Mouse (Mus musculus) spleen, adult 18-20 months (tissue): Measurements from ENCODE around the gene Peli2.
"Not testable (repeated sequence)": the region's sequence is repeated elsewhere in the genome, so short reads cannot be mapped to it uniquely, and the experiment has no call there.

ENCODE experiments used
- DNase-seq, 2 experiments: peaks; one replicate each; pipeline ENCODE4 v3.0.0; 2022; ENCODE audit warnings: mixed read lengths in 2 of 2

Peli2 gene

DNA sequence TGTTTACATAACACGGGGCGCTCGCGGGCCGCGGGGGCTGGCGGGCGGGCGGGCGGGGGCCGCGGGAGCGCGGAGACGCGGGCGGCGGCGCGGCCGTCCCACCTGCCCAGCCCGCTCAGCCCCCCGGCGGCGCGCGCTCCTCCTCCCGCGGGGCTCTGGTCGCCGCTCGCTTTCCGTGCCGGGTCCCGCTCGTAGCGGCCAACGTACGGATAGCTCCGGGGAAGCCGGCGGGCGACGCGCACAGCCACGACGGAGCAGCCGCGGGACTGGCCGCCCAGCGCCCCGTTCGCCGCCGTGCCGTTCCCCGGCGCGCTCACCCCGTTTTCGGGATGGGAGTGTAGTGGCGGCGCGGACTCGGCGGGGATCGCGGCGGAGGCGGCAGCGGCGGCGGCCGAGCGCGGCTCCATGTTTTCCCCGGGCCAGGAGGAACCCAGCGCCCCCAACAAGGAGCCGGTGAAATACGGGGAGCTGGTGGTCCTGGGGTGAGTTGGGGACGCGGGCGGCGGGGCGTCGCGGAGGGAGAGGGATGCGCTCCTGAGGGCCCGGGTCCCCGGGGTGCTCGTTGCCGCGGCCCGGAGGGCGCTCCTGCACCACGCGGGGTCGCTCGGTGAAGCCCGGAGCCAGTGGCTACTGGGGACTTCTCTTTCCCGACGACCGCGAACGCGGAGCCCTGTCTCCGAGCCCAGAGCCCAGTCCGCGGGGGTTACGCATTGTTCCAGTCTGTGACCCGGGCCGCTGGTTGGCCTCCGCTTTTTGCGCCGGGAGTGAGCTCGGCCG is at the start of gene Peli2:
Gene Peli2, plus strand, starts transcription at position 72 of the 777 bp plus-strand sequence.
- DNase-seq, result peak in 1 of 2 experiments; percentile 14

DNA sequence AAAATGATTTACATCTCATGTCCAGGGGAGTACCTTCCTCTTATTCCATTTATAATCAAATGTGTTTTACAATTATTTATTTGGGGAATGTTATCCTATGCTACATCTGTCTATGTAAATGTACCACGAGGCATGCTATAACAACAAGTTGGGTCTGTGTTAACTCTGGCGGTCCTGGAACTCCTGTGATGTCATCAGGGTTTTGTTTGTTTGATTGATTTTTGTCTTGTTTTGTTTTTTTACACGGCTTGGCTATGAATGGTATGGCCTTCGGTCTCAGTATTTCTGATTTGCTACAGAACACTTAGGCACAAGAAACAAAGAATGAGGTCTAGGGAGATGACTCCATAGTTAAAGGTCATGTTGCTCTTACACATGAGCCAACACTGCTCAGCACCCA is 48.5 kb upstream of the Peli2 start:
- DNase-seq, result no peak

DNA sequence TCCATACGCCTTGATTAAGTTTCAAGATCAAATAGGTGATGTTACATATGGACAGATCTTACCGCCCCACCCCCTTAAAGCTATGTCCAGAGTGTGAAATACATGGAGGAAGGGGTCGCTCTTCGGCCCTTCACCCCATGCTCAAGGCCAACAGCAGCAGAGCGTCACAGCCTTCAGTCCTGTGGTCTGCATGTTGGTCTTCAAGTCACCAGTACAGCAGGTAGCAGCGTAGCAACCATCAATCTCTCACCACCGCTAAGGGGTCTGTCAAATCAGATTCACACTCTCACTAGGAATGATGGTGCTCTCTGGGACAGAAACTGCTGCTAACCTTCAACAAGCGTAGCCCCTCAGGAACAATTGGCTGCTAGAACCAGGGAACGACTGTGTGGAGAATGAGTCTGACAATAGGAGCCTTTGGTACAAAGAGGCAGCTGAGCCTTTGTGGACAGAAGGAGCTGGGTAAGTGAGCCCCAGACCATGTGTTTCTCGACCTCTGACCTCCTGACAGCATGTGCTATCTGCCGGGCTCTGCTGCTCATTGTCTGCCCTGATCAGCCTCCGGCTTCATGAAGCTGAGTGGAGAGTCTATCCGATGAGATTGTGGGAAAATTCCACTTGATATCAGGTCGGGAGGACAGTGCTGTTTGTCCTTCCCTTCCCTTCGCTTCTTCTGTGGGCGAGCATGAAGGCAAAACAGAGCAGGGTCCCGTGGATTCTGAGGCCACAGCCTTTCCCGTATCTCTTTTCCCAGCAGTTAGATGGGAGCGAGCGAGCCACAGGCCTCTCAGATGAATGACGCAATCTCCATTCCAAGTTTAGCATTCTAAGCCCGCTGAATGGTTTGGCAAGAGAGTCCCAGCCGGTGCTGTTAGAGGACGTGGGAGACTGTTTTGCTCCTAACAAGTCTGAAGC is 47.1 kb upstream of the Peli2 start:
- no peak for DNase-seq

DNA sequence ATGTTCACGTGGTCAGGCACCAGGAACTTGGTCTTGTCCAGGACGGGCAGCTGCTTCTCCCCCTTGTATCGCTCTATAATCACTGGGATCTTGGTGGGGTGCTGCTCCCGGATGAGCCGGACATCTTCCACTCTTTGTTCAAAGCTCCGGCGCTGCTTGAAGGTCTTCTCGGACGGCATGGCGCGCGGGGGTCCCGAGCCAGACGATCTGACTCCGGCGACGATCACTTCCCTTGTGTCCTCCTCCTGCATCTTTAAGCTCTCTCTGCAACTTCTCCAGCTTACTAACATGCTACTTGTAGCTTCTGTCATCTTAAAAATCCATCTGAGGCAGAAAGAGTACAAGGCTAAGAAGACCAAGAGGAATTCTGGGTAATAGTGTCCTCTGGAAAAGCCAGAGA is 41.0 kb upstream of the Peli2 start:
- not testable (repeated sequence) for DNase-seq

DNA sequence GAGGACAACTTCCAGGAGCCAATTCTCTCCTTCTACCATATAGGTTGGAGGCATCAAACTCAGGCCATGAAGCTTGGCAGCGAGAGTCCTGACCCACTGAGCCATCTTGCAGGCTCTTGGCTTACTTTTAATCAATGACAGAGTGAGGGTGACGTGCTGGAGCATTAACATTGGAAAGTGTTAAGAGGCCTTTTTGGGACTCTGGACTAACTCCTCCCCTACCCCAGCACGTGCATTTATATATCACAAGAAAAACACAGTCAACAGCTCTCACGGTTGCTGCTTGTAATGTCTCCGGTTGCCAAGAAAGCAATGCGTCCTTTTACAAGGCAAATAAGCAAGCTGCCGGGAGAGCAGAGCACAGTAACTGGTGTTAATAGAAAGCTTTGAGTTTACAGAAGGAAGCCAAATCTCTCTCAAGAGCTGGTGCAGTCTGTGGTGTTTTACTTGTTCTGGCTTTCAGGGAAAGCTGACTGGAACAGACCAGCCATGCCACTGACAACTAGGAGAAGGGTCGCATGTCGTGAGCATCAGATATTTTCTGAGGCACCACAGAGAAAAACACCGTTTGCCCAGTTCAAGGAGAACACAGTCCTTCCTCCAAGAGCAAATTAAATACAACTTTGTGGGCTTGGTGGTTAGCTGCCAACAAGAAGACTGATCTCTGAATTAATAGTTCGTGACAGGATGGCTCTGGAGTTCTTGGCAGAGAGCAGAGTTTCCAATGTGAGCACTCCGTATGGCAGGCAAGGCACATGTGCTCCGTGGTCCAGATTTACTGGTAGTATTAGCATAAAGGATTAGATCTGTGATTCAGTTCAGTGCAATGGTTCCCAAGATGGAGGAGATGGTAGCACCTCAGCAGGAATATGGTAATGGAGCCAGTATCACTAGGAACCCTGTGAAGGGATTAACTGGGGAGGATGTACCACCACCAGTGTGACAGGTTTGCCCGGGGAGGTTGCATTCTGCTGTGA is 36.5 kb upstream of the Peli2 start:
- no peak for DNase-seq

DNA sequence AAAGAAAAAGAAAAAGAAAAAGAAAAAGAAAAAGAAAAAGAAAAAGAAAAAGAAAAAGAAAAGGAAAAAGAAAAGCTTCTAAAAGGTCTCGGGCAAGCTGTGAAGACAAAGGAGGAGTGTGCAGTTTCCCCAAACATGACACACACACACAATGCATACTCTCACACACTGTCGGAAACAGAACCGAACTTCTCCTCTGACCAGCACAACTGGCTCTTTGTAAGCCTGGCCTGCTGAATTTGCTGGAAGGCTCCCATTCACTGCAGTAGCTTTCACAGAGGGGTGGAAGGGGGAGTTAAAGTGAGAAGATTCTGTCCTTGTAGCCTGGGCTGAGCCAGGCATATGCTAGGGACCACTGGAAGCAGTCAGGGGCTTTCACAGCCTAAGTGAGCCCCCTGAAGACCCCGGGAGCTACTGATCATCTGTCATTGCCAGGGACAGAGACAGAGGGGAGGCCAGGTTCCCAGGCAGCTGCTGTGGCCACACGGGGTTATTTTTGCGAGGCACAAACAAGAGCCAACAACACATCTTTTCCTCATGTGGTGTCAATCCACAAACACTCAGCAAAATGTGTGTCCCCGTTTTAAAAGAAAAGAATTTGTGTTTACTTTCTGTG is 33.8 kb upstream of the Peli2 start:
- DNase-seq, result no peak

DNA sequence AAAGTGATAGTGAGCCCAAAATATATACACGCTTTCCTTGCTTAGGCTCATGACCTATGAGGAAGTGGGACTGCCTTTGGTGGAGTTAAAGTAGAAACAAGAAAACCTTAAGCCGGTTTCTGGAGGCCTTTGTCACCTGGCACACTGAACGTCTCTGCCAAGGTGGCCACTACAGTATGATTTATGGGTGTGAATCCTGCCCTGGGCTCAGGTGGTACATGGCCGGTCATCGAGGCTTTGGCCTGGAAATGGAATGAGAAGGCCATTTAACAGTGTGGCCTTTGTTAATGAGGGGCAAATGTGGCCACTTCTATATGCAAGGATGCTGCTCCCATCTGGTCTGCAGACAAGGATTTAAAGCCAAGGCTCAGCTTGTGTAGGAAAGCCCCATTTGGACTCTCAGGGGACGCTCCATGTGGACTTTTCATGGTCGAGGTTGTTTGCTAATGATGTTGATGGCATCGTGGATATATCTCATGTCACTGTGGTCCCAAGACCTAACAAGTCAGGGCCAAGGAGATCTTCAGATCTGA is 33.3 kb upstream of the Peli2 start:
- no peak for DNase-seq

DNA sequence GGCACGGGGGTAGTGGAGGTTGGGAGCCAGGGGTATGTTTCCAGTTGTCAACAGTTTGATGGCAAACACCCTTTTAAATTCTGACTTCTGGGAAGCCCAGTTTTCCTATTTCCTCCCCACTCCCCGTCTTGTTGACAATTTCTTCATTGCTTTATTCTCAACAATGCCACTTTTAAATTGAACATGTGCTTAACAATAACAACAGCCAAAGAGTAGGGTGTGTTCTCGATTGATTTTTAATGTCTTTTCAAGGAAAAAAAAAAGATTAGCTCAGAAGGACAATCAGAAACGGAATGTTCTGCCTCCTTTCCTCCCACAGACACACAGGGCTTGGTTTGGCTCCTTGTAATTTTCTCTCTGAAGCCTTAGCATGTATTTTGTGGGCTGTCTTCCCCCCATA is 30.2 kb upstream of the Peli2 start:
- DNase-seq, result no peak

DNA sequence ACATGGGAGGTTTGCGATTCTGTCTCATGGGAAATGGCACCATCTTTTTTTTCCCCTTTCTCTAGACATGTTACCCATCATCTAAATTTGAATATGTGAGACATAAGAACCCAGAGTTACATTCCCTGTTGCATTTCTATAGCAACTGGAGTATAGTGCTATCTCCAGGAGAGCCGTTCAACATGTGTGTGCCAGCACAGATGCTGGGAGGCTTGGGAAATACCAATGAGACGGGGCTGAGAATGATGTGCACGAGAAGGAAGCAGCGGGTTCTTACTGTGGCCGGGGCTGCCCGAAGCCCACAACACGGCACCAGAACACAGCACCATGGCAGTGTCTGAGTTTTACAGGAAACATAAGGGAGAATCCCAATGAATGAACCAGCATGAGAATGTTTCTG is 29.5 kb upstream of the Peli2 start:
- DNase-seq, result no peak

DNA sequence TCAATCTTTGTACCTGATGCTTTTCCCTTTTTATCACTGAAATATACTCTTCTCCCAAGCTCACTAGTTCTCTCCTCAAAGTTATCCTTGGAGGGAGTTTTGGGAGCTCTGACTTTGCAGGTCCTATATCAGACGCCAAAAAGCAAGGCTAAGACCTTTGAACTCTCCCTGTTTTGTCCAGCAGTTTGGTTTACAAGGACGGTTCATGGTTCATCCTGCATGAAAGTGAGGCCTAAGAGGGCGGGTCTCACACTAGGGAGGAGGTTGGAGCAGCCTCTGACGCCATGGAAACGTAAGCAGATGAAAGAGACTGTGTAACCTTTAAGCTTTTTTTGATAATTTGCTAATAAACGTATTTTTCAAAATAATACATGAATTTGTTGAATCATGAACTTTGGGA is 22.4 kb upstream of the Peli2 start:
- no peak for DNase-seq

DNA sequence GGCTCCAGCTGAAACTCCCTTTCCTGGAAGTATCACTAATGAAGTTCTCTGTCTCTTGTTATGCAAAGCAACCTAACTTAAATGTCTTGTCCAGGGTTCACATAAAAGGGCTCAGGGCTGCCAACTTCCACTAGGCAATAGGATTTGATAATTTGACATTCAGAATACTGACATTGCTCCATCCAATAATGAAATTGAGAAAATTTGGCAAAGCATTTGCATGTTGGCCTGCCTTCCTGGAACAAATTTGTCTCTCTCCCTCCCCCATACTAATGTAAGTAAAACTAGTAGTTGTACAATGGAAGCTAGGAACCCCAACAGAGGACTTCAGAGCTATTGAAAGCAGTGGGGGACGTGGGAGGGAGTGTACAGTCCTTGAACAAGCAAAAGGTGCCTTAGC is 21.3 kb upstream of the Peli2 start:
- no peak for DNase-seq

DNA sequence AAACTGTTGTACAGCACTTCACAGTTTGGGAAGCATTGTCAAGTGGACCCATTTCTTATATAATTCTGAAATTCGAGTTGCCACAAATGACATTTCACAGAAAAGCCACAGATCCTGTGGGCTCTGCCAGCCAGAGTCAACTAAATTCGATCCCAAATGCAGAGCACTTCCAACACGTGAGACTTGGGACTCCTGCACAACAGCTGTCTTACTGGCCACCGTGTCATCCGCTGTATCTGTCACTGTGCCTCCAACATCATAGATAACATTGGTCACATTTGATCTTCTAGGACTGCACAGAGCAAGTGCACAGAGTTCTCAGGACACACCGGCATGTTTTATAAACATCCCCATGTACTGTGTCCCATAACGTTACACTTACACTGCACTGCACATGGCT is 14.2 kb upstream of the Peli2 start:
- no peak for DNase-seq

DNA sequence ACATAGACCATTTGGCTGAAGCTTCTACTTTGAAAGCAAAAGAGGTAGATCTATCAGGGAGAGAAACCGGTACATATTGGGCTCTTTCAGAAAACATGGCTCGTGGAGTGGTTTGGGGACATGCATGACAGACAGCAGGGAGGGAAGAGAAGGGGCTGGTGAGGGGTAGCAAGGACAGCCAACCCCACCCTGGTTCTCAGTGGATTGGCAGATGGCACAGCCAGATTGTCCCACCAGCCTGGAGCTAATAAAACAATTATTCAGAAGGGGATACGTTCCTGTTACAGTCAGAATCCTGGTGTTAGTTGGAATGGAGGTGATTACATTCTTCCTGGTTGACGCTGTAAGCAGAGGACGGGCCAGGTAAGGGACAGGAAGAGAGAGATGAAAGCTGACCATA is 2.6 kb upstream of the Peli2 start:
- no peak for DNase-seq

DNA sequence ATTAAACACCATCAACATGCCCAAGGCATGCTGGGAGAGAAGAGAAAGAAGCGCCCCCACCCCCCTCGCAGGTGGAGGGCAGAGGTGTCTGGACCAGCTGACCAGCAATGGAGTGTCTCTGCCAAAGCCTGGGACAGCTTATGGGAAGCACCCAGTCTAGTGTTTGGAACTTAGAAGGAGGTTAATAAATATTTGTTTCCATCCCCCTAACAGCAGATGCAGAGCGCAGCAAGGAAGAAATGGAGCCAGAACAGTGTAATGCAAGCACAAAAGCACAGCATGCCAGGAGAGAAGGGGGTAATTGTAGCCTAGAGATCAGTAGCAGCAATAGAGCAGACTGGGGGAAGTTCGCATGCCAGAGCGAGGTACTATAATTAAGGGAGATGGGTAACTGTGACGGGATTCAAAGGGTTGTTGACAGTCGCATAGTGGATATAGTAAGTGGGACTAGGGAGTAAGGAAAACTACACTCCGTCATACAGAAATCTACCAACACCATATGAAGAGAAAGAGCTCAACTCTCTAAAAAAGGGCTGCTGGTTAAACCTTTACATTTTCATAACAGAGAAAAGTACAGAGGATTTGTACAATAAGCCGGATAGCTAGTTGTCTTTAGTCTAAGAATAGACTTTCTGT is 1.5 kb upstream of the Peli2 start:
- no peak for DNase-seq

DNA sequence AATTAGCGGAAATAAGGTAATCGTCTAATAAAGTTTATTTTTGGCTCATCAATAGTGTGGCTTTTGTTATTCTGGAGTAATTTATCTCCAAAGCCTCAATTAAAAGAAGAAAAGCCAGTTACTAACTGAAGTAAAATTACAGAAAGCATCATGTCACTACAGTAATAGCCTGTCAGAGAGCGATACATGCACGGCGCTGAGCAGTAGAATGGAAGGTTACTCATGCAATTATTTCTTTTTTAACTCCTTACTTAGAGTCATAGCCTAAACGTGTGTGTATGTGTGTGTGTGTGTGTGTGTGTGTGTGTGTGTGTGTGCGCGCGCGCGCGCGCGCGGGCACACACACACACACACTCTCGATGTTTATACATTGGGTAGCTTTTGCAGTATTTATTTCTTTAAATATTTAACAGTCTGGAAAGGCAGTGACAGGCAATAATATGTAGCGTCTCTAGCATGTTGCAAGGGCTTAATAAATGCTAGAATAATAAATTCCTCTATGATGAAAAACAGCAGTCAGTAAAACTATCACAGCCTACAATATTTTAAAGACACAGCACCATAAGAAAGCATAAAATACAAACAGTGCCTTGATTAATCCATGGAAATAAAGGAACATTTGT is 864 bp upstream of the Peli2 start:
- no peak for DNase-seq

DNA sequence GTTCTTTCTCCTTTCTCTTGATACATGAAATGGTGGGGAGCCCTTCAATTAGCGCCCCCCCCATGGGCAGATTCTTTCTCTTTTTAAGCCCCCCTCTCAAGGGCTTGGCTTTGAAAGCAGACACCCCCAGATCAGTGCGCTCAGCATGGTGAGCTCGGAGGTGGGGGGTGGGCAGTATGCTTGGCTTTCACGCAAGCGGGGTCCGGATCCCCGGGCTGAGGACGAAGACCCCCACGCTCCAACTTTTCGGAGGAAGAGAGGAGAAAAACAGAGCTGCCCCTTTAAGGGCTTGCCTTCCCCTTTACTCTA is 226 bp upstream of the Peli2 start:
- no peak for DNase-seq

DNA sequence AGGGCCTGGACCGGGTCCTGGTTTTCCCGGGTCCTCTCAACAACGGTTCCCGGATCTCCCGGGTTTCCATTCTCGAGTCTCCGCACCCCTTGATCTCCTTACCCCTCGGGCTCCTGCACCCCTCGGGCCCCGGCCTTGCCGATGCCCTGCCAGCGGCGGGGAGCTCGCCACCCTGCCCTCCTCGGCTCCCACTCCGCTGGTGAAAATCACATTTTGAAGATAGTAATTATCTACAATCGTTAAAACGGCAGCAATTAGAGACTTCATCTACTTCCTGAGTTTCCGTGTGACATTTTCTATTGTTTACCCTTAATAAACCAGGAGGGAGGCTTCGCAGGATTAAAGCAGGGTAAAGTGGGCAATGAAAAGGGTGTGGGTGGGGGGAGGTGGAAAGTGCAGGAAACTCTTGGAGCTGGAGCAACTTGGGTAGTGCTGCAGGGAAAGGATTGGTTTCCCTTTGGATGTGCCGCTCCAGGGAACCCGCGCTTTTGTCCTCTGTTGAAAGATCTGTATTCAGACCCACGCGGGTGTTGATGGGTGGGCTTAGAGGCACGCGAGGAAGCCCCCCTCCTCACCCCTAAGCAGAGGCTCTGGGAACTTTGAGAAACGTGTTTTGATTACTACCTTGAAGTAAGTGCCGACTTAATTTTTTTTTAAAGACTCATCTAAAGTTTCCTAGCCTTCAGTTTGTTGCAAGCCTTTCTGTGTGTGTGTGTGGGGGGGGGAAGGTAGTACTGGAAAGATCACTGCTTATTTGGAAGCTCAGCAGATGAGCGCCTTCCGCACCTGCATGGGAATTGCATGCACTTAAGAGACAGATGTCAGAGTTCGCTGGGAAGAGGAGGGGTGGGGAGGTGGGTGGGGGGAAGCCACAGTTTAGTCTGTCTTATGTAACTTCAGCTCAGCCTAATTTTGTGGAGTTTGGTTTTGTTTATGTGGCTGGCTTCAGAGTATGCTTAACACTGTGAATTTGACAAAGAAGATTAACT is 1.2 kb downstream of the Peli2 start:
- no peak for DNase-seq

DNA sequence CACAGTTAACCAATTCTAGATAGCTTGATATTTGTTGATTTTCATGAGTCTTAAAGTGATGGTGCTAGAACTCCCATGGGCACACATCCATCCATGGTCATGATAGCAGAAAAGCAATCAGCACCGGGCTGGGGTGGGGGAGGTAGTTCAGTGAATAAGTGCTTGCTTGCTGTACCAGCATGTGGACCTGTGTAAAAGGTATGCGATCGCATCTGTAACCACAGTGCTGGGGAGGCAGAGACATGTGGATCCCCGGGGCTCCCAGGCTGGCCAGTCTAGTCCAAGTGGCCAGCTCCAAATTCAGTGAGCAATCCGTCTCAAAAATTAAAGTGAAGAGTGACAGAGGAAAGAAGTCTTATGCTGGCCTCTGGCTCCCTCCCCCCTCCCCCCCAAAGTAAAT is 3.4 kb downstream of the Peli2 start:
- no peak for DNase-seq

DNA sequence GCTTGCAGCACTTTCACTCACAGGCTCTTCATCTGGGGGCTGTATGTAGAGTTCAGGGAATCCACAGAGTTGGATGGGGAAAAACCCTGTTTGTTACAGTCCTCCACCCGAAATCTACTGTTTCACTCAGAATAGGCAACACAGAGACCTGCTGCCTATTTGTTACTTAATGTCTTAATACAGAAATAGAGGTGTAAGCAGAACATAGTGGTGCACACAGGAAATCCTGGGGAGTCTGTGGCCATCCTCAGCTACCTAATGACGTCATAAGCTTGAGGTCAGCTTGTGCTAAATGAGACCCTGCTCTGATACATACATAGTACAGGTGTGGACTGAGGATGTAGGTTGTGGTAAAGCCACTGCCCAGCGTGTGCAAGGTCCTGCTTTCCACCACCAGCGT is 4.2 kb downstream of the Peli2 start:
- DNase-seq, result no peak

DNA sequence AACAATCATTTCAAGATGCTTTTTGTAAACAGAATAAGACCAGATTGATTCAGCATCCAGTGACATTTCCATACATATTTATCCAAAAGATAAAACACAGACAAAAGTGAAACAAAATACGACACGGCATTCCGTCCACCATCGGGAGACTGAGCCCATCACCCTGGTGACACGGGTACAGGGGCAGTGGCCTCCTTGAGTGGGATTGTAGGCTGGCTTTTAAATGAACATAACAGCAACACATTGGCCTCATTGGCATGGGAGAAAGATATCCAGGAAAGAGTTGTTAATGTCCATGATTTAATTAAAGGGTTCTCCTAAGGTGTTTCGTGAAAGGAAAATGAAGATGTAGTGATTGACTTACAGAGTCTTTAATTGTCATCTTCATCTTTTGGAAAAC is 5.3 kb downstream of the Peli2 start:
- DNase-seq, result no peak
